Mouse (Mus musculus): ENCODE results near the gene Gxylt2. TPM values are rescaled to one million over a fixed set of nuclear protein-coding genes. Genes with fewer than 3 reads are reported as not detected.
A peak's percentile ranks its signal among the peaks of the same experiment; 100 is the strongest.

Gene Gxylt2
- total and polyA plus RNA-seq, 3 experiments = 0.03 TPM; not detected in 2

DNA sequence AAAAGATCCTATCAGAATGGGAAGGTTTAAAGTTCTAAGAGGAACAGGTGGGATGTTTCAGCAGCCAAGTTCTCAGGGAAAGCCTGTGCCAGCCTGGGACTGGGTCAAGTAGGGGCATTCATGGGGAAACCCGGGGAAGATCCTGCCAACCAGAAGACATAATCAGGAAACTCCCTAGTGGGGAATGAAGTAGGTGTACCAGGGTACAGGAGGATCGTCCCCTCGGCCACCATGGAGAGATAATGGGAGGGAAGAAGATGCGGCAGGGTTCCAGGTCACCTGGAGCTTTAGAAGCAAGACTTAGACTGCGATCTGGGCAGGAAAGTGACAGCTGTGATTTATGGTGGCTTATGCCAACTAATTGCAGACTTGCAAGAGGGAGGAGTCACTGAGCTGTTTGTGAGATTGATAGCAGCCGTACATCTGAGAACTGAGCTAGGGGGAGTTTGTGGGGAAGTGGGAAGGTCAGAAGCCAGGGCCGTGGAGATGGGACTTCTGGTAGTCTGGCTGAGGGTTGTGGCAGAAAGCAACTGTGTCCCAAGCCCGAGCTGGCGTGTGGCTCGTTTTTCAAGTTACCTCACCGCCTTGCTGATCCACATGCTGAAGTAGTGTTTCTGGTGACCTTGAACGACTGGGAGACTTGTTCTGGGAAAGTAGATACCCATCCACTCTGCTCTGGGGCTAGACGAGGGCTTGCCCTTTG, 98.0 kb downstream of the Gxylt2 start:
- TF ChIP-seq IRF4 (IDR thresholded peaks at IDR 0.05; ENCODE audit: low read depth, low read length) (0 out of 2 replicates have a peak, but pooled peaks have one; percentile 28), SMC3 (IDR thresholded peaks at IDR 0.05; ENCODE audit: low read depth, low read length) (no peak)

GRCm38 (mm10) chr6:100803250-100803649, 98.7 kb downstream of the Gxylt2 start:
- no peak for DNase-seq (ENCODE audit: extremely low read depth)

More for the DNA sequence above, 98.0 kb downstream of the Gxylt2 start:
- H3K27ac ChIP-seq (ENCODE audit: insufficient read depth, low read depth) = no peak overlapping the region
- in situ Hi-C loops (cut with MboI; ENCODE audit: low pct_ligation_motif_present, low pct_unique_long_range_greater_than_20kb, low sequenced_read_pairs) (no loop called here), dilution Hi-C loops (cut with MboI; ENCODE audit: extremely low pct_ligation_motif_present, extremely low pct_unique_long_range_greater_than_20kb, low sequenced_read_pairs) (no loop called here)
- DNase-seq (ENCODE audit: extremely low read depth) = peak; percentile 48
- H3K9ac ChIP-seq (ENCODE audit: insufficient read depth, low read depth) = no peak overlapping the region
- peaks cover 2% of the 10 kb centered on the region for H3K27me3 ChIP-seq (replicated peaks)
- H3K4me1 ChIP-seq (ENCODE audit: control insufficient read depth in 1 of 2, insufficient read depth in 2 of 2) = peaks cover 23 to 54% of the 10 kb centered on the region in 2 experiments
- H3K4me2 ChIP-seq (ENCODE audit: insufficient read depth, low read depth, poor library complexity, severe bottlenecking) = peak overlapping the region; percentile 41
- H3K36me3 ChIP-seq (replicated peaks in 1 of 2; ENCODE audit: control insufficient read depth in 1 of 2, insufficient read depth in 1 of 2, low read length in 1 of 2) = no peaks in the 10 kb centered on the region
- no peak overlapping the region for H3K4me3 ChIP-seq (replicated peaks in 1 of 3; ENCODE audit: low read depth in 2 of 3, low read length in 2 of 3, poor library complexity in 1 of 3)
- H3K9me3 ChIP-seq (replicated peaks; ENCODE audit: low read length) = peaks cover 2% of the 10 kb centered on the region
- H3K79me2 ChIP-seq (replicated peaks; ENCODE audit: control insufficient read depth, extremely low read depth, insufficient read depth, poor library complexity, severe bottlenecking) = no peaks in the 10 kb centered on the region

DNA sequence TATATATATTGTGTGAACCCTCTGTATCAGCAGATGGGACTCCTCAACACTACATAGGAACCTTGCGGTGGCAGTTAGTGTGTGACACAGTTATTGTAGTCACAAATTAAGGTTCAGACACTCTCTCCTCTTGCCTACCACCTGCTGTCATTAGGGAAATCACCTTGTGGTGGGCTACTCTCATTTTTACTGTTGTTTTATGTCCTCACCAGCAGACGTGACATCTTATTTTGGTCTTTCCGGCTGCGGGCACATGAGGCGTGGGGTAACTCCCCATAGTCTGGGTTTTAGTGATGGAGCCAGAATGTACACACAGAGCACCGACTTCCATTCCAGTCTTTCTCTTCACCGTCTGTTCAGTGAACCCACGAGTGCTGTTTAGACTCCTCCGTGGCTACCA, 102.7 kb downstream of the Gxylt2 start:
- peaks cover 23 to 59% of the 10 kb centered on the region in 2 experiments for H3K4me1 ChIP-seq (ENCODE audit: control insufficient read depth in 1 of 2, insufficient read depth in 2 of 2)
- in situ Hi-C loops (cut with MboI; ENCODE audit: low pct_ligation_motif_present, low pct_unique_long_range_greater_than_20kb, low sequenced_read_pairs) (no loop called here), dilution Hi-C loops (cut with MboI; ENCODE audit: extremely low pct_ligation_motif_present, extremely low pct_unique_long_range_greater_than_20kb, low sequenced_read_pairs) (no loop called here)
- peak overlapping the region; percentile 47; the same call in 1 of the 2 replicates for H3K27ac ChIP-seq (ENCODE audit: insufficient read depth, low read depth)
- H3K9me3 ChIP-seq (replicated peaks; ENCODE audit: low read length) = peaks cover 2% of the 10 kb centered on the region
- no peaks in the 10 kb centered on the region for H3K36me3 ChIP-seq (replicated peaks in 1 of 2; ENCODE audit: control insufficient read depth in 1 of 2, insufficient read depth in 1 of 2, low read length in 1 of 2)
- no peaks in the 10 kb centered on the region for H3K79me2 ChIP-seq (replicated peaks; ENCODE audit: control insufficient read depth, extremely low read depth, insufficient read depth, poor library complexity, severe bottlenecking)
- peak overlapping the region; percentile 18; the same call in 1 of the 2 replicates for H3K4me2 ChIP-seq (ENCODE audit: insufficient read depth, low read depth, poor library complexity, severe bottlenecking)
- no peak overlapping the region for H3K4me3 ChIP-seq (replicated peaks in 1 of 3; ENCODE audit: low read depth in 2 of 3, low read length in 2 of 3, poor library complexity in 1 of 3)
- peaks cover 2% of the 10 kb centered on the region for H3K27me3 ChIP-seq (replicated peaks)
- DNase-seq (ENCODE audit: extremely low read depth) = peak; percentile 97
- H3K9ac ChIP-seq (ENCODE audit: insufficient read depth, low read depth) = no peak overlapping the region; the same call in 1 of the 2 replicates
- TF ChIP-seq ZNF384 (IDR thresholded peaks at IDR 0.05; ENCODE audit: low read depth, low read length) (peak; percentile 74), ELF1 (IDR thresholded peaks at IDR 0.05; ENCODE audit: low read depth, low read length) (peak; percentile 55; the same call in 1 of the 2 replicates), IRF4 (IDR thresholded peaks at IDR 0.05; ENCODE audit: low read depth, low read length) (peak; percentile 99), POLR2A (IDR thresholded peaks at IDR 0.05; ENCODE audit: low read depth, low read length) (no peak), NRF1 (IDR thresholded peaks at IDR 0.05; ENCODE audit: low read depth, low read length) (no peak), SMC3 (IDR thresholded peaks at IDR 0.05; ENCODE audit: low read depth, low read length) (peak; percentile 22), MXI1 (IDR thresholded peaks at IDR 0.05; ENCODE audit: low read depth, low read length) (peak; percentile 87), MAZ (IDR thresholded peaks at IDR 0.05; ENCODE audit: low read depth, low read length) (peak; percentile 89; the same call in 1 of the 2 replicates), NELFE (IDR thresholded peaks at IDR 0.05; ENCODE audit: low read depth, low read length) (peak; percentile 41; the same call in 1 of the 2 replicates), BHLHE40 (IDR thresholded peaks at IDR 0.05; ENCODE audit: low read depth, low read length) (peak; percentile 100), E2F4 (IDR thresholded peaks at IDR 0.05; ENCODE audit: insufficient replicate concordance, low read depth, low read length) (0 out of 2 replicates have a peak, but pooled peaks have one; percentile 67), ZMIZ1 (IDR thresholded peaks at IDR 0.05; ENCODE audit: low read depth, low read length) (no peak), TBP (conservative IDR thresholded peaks at IDR 0.05; ENCODE audit: low read depth, low read length) (peak; percentile 60; the same call in 1 of the 2 replicates), POLR2AphosphoS2 (IDR thresholded peaks at IDR 0.05; ENCODE audit: low read depth, low read length) (no peak), CHD2 (IDR thresholded peaks at IDR 0.05; ENCODE audit: low read length) (peak; percentile 88), HCFC1 (IDR thresholded peaks at IDR 0.05; ENCODE audit: low read depth, low read length) (peak; percentile 11; the same call in 1 of the 2 replicates), MYC (IDR thresholded peaks at IDR 0.05; ENCODE audit: low read depth, low read length) (peak; percentile 86), USF2 (conservative IDR thresholded peaks at IDR 0.05; ENCODE audit: low read depth, low read length) (no peak), PAX5 (IDR thresholded peaks at IDR 0.05; ENCODE audit: low read length) (no peak), JUN (IDR thresholded peaks at IDR 0.05; ENCODE audit: insufficient read depth, low read depth, low read length) (peak; percentile 96), UBTF (IDR thresholded peaks at IDR 0.05; ENCODE audit: low read depth, low read length) (no peak), MAFK (IDR thresholded peaks at IDR 0.05; ENCODE audit: insufficient replicate concordance, low read length) (peak; percentile 89), EP300 (IDR thresholded peaks at IDR 0.05; ENCODE audit: low read length) (peak; percentile 99)

More at GRCm38 (mm10) chr6:100803250-100803649, 98.7 kb downstream of the Gxylt2 start:
- Histone ChIP-seq H3K79me2 (replicated peaks; ENCODE audit: control insufficient read depth, extremely low read depth, insufficient read depth, poor library complexity, severe bottlenecking) (no peaks in the 10 kb centered on the region), H3K9me3 (replicated peaks; ENCODE audit: low read length) (peaks cover 2% of the 10 kb centered on the region), H3K27me3 (replicated peaks) (peaks cover 2% of the 10 kb centered on the region), H3K4me3 (replicated peaks in 1 of 3; ENCODE audit: low read depth in 2 of 3, low read length in 2 of 3, poor library complexity in 1 of 3) (no peak overlapping the region), H3K27ac (ENCODE audit: insufficient read depth, low read depth) (no peak overlapping the region), H3K36me3 (replicated peaks in 1 of 2; ENCODE audit: control insufficient read depth in 1 of 2, insufficient read depth in 1 of 2, low read length in 1 of 2) (no peaks in the 10 kb centered on the region), H3K4me1 (ENCODE audit: control insufficient read depth in 1 of 2, insufficient read depth in 2 of 2) (peaks cover 29 to 61% of the 10 kb centered on the region in 2 experiments), H3K9ac (ENCODE audit: insufficient read depth, low read depth) (no peak overlapping the region), H3K4me2 (ENCODE audit: insufficient read depth, low read depth, poor library complexity, severe bottlenecking) (no peak overlapping the region)
- in situ Hi-C loops (cut with MboI; ENCODE audit: low pct_ligation_motif_present, low pct_unique_long_range_greater_than_20kb, low sequenced_read_pairs) = no loop called here
- TF ChIP-seq ZNF384 (IDR thresholded peaks at IDR 0.05; ENCODE audit: low read depth, low read length) (peak; percentile 88), RAD21 (IDR thresholded peaks at IDR 0.05; ENCODE audit: low read depth, low read length) (no peak)
- dilution Hi-C loops (cut with MboI; ENCODE audit: extremely low pct_ligation_motif_present, extremely low pct_unique_long_range_greater_than_20kb, low sequenced_read_pairs) = no loop called here

All from CH12.LX (cell line).